In genomic region chr2:18317503-18318281, GRCm38 (mm10) we compare ENCODE assay signal across 26 mouse cellular contexts.
DNase-seq lines count a peak whose midpoint lies in the region; ATAC-seq lines count a peak whose summit lies in the region.
"Had no signal": no experiment of that assay in that cellular context is flagged by ENCODE, and none has a peak within 500 bp of the region (broad histone marks: within the 10 kb centered on the region; RNA-seq: fewer than 3 reads in every experiment).

No protein-coding gene starts in this region.

- WGBS in forebrain, embryonic 11.5 days = 40% methylated on average over 7 of the region's 7 CpGs
- 19% methylated on average over 7 of the region's 7 CpGs for WGBS in forebrain, embryonic 15.5 days
- WGBS in embryonic facial prominence, embryonic 10.5 days = 35% methylated on average over 7 of the region's 7 CpGs
- 25% methylated on average over 7 of the region's 7 CpGs for WGBS in forebrain, embryonic 12.5 days
- WGBS in forebrain, embryonic 16.5 days = 17% methylated on average over 7 of the region's 7 CpGs

- DNase-seq in forebrain, embryonic 11.5 days (ENCODE audit: low spot score) = no peak
- no peak for DNase-seq in embryonic facial prominence, embryonic 10.5 days (ENCODE audit: low spot score)
- DNase-seq in layer of hippocampus, postnatal 14 days (ENCODE audit: low spot score in 2 of 2) = no peak
- no peak for DNase-seq in cerebellum, postnatal 25 days
- DNase-seq: adrenal gland, postnatal 10 days; adrenal gland, postnatal 36 days; cerebellum, adult 11 months; cerebellum, adult 2 months; cerebellum, adult 9-11 months; cerebellum, postnatal 36 days; gastrocnemius, postnatal 25 days; heart, adult 18-20 months; heart, postnatal 10 days; heart, postnatal 36 days; kidney, adult 11 months; kidney, adult 8-10 months had no signal

- no peak overlapping the region for H3K4me3 ChIP-seq in forebrain, embryonic 11.5 days (ENCODE audit: low read depth, low read length)
- no peak overlapping the region for H3K4me3 ChIP-seq in forebrain, embryonic 15.5 days
- H3K4me3 ChIP-seq in embryonic facial prominence, embryonic 10.5 days = no peak overlapping the region
- no peak overlapping the region for H3K4me3 ChIP-seq in forebrain, embryonic 12.5 days (replicated peaks)
- no peak overlapping the region for H3K4me3 ChIP-seq in forebrain, embryonic 16.5 days (replicated peaks; ENCODE audit: low read length)
- H3K4me3 ChIP-seq: heart, embryonic 12.5 days; heart, embryonic 15.5 days; hindbrain, embryonic 10.5 days; hindbrain, embryonic 13.5 days; intestine, embryonic 15.5 days had no signal

- no peaks in the 10 kb centered on the region for H3K4me1 ChIP-seq in forebrain, embryonic 11.5 days (replicated peaks; ENCODE audit: control insufficient read depth, insufficient read depth, low read length)
- peaks cover 15% of the 10 kb centered on the region; the same call in 1 of the 2 replicates for H3K4me1 ChIP-seq in forebrain, embryonic 15.5 days
- H3K4me1 ChIP-seq in embryonic facial prominence, embryonic 10.5 days = peaks cover 48% of the 10 kb centered on the region
- H3K4me1 ChIP-seq in forebrain, embryonic 12.5 days = peaks cover 6% of the 10 kb centered on the region; the same call in 1 of the 2 replicates
- H3K4me1 ChIP-seq in forebrain, embryonic 16.5 days (replicated peaks; ENCODE audit: control insufficient read depth, insufficient read depth, low read length) = no peaks in the 10 kb centered on the region; the same call in 1 of the 2 replicates
- H3K4me1 ChIP-seq: heart, embryonic 15.5 days; hindbrain, embryonic 13.5 days; intestine, embryonic 15.5 days had no signal

- peaks cover 7% of the 10 kb centered on the region; the same call in 1 of the 2 replicates for H3K9me3 ChIP-seq in forebrain, embryonic 11.5 days (ENCODE audit: control insufficient read depth, low read length)
- H3K9me3 ChIP-seq in forebrain, embryonic 15.5 days = no peaks in the 10 kb centered on the region
- H3K9me3 ChIP-seq in embryonic facial prominence, embryonic 10.5 days = peaks cover 7% of the 10 kb centered on the region; the same call in 1 of the 2 replicates
- peaks cover 7% of the 10 kb centered on the region for H3K9me3 ChIP-seq in forebrain, embryonic 12.5 days
- peaks cover 2% of the 10 kb centered on the region; the same call in 1 of the 2 replicates for H3K9me3 ChIP-seq in forebrain, embryonic 16.5 days (ENCODE audit: control insufficient read depth, low read length)
- H3K9me3 ChIP-seq: heart, embryonic 15.5 days; hindbrain, embryonic 13.5 days; intestine, embryonic 15.5 days had no signal

- H3K9ac ChIP-seq in forebrain, embryonic 11.5 days (ENCODE audit: low read length) = no peak overlapping the region
- no peak overlapping the region for H3K9ac ChIP-seq in forebrain, embryonic 15.5 days (replicated peaks)
- no peak overlapping the region for H3K9ac ChIP-seq in forebrain, embryonic 12.5 days
- no peak overlapping the region for H3K9ac ChIP-seq in forebrain, embryonic 16.5 days (replicated peaks; ENCODE audit: low read depth, low read length)
- H3K9ac ChIP-seq: heart, embryonic 12.5 days; heart, embryonic 15.5 days; hindbrain, embryonic 13.5 days; intestine, embryonic 15.5 days had no signal

- no peaks in the 10 kb centered on the region for H3K36me3 ChIP-seq in forebrain, embryonic 11.5 days (ENCODE audit: control insufficient read depth, insufficient read depth, low read length)
- H3K36me3 ChIP-seq in forebrain, embryonic 15.5 days = no peaks in the 10 kb centered on the region
- peaks cover 13% of the 10 kb centered on the region for H3K36me3 ChIP-seq in embryonic facial prominence, embryonic 10.5 days (replicated peaks)
- 0 out of 2 replicates have a peak, but pooled peaks cover 9% of the 10 kb centered on the region for H3K36me3 ChIP-seq in forebrain, embryonic 12.5 days (replicated peaks)
- H3K36me3 ChIP-seq in forebrain, embryonic 16.5 days (ENCODE audit: control insufficient read depth, insufficient read depth) = no peaks in the 10 kb centered on the region
- H3K36me3 ChIP-seq: heart, embryonic 15.5 days; intestine, embryonic 15.5 days had no signal

- no peak overlapping the region for H3K27ac ChIP-seq in forebrain, embryonic 11.5 days (ENCODE audit: low read depth, low read length)
- H3K27ac ChIP-seq in forebrain, embryonic 15.5 days (replicated peaks) = no peak overlapping the region
- H3K27ac ChIP-seq in embryonic facial prominence, embryonic 10.5 days (replicated peaks) = 0 out of 2 replicates have a peak overlapping the region, but pooled peaks have one; percentile 41
- H3K27ac ChIP-seq in forebrain, embryonic 12.5 days = no peak overlapping the region
- no peak overlapping the region for H3K27ac ChIP-seq in forebrain, embryonic 16.5 days (ENCODE audit: low read length)
- H3K27ac ChIP-seq: heart, embryonic 15.5 days; hindbrain, embryonic 10.5 days; hindbrain, embryonic 13.5 days; intestine, embryonic 15.5 days had no signal

- H3K4me2 ChIP-seq in forebrain, embryonic 11.5 days (ENCODE audit: low read depth, low read length, severe bottlenecking) = no peak overlapping the region
- no peak overlapping the region for H3K4me2 ChIP-seq in forebrain, embryonic 15.5 days (replicated peaks)
- no peak overlapping the region for H3K4me2 ChIP-seq in forebrain, embryonic 12.5 days
- H3K4me2 ChIP-seq in forebrain, embryonic 16.5 days (ENCODE audit: low read length) = no peak overlapping the region
- H3K4me2 ChIP-seq: heart, embryonic 12.5 days; heart, embryonic 15.5 days; hindbrain, embryonic 13.5 days; intestine, embryonic 15.5 days had no signal

- peak; percentile 55 for ATAC-seq in forebrain, embryonic 11.5 days (replicated peaks; ENCODE audit: low FRiP score)
- ATAC-seq in forebrain, embryonic 15.5 days (replicated peaks) = no peak
- peak; percentile 63; the same call in 1 of the 2 replicates for ATAC-seq in forebrain, embryonic 12.5 days (ENCODE audit: low FRiP score)
- 0 out of 2 replicates have a peak, but pooled peaks have one; percentile 45 for ATAC-seq in forebrain, embryonic 16.5 days
- ATAC-seq: activated CD4-positive, CD25-positive, alpha-beta regulatory T cell, adult 4 months; hindbrain, embryonic 16.5 days; intestine, embryonic 15.5 days had no signal

- H3K27me3 ChIP-seq in forebrain, embryonic 11.5 days (ENCODE audit: control insufficient read depth, insufficient read depth, low read length) = no peaks in the 10 kb centered on the region
- no peaks in the 10 kb centered on the region for H3K27me3 ChIP-seq in forebrain, embryonic 15.5 days
- no peaks in the 10 kb centered on the region for H3K27me3 ChIP-seq in embryonic facial prominence, embryonic 10.5 days (replicated peaks; ENCODE audit: low read depth, poor library complexity, severe bottlenecking)
- H3K27me3 ChIP-seq in forebrain, embryonic 12.5 days = no peaks in the 10 kb centered on the region
- H3K27me3 ChIP-seq in forebrain, embryonic 16.5 days (replicated peaks; ENCODE audit: control insufficient read depth, insufficient read depth, low read length) = no peaks in the 10 kb centered on the region
- H3K27me3 ChIP-seq: heart, embryonic 12.5 days; heart, embryonic 15.5 days; hindbrain, embryonic 13.5 days; intestine, embryonic 15.5 days had no signal
